Mouse (Mus musculus) heart, adult 2 months (tissue): ENCODE results near the gene Krtap10-10. TPM values are rescaled to one million over a fixed set of nuclear protein-coding genes. Genes with fewer than 3 reads are reported as not detected.

Experiments
- DNase-seq, 2 experiments: peaks; one replicate each; pipeline ENCODE4 v3.0.0; 2021
- H3K27ac ChIP-seq: fragments of 200-600 bp; 2 replicates; pipeline ENCODE4 v1.8.1; 2022
- H3K27me3 ChIP-seq: fragments of 200-500 bp; 2 replicates; pipeline ENCODE4 v1.6.1; 2012; ENCODE audit warnings: mild to moderate bottlenecking, low read length, inconsistent platforms, mixed read lengths; ENCODE audit not compliant: control insufficient read depth, insufficient read depth
- H3K36me3 ChIP-seq: fragments of 200-500 bp; 2 replicates; pipeline ENCODE4 v1.6.1; 2012; ENCODE audit warnings: low read length, inconsistent platforms; ENCODE audit not compliant: control insufficient read depth, insufficient read depth
- H3K4me1 ChIP-seq: fragments of 200-500 bp; 2 replicates; pipeline ENCODE4 v1.6.1; 2011; ENCODE audit warnings: low read length; ENCODE audit not compliant: control insufficient read depth, insufficient read depth
- H3K4me3 ChIP-seq: fragments of 200-600 bp; 2 replicates; pipeline ENCODE4 v1.8.1; 2022
- H3K79me2 ChIP-seq: fragments of 200-500 bp; replicated peaks from 2 replicates; pipeline ENCODE4 v1.6.1; 2012; ENCODE audit warnings: mild to moderate bottlenecking, inconsistent platforms, low read length, moderate library complexity, mixed read lengths; ENCODE audit not compliant: control insufficient read depth, insufficient read depth
- H3K9ac ChIP-seq: fragments of 200-500 bp; 2 replicates; pipeline ENCODE4 v1.6.1; 2012; ENCODE audit warnings: low read depth, mild to moderate bottlenecking, control low read depth, inconsistent platforms, low read length, mixed read lengths
- CTCF ChIP-seq: fragments of 200-600 bp; IDR thresholded peaks from 2 replicates; pipeline ENCODE4 v1.8.1; 2022; ENCODE audit warnings: antibody characterized with exemption, mild to moderate bottlenecking, moderate library complexity
- EP300 ChIP-seq: fragments of 200-500 bp; IDR thresholded peaks from 2 replicates; pipeline ENCODE4 v1.6.1; 2011; ENCODE audit warnings: low read depth, low read length, control low read depth; ENCODE audit not compliant: insufficient read depth
- POLR2A ChIP-seq: fragments of 200-500 bp; IDR thresholded peaks from 2 replicates; pipeline ENCODE4 v1.6.1; 2011; ENCODE audit warnings: mild to moderate bottlenecking, low read depth, low read length, control low read depth; ENCODE audit not compliant: insufficient read depth
- WGBS: fragments of 180-500 bp; shearing (Covaris S2); methylation state at CpG from one replicate; pipeline ENCODE4 v1.1.7; 2018; 5-methylcytosine and 5-hydroxymethylcytosine counted together
- intact Hi-C: fragments of 180-260 bp; cut with DNase I; formaldehyde crosslinking; loops from one replicate; pipeline ENCODE4 v1.15.1; 2025
- polyA plus RNA-seq: library from polyadenylated mRNA; depleted of rRNA; stranded (reverse); fragments of >200 nt; gene quantifications from 2 replicates; pipeline ENCODE4 v1.2.3, GENCODE M21; 2012
- total RNA-seq, 2 experiments: library from RNA; stranded (reverse); gene quantifications; 2 replicates each; pipeline ENCODE4 v1.2.3; 2021

The Krtap10-10 gene
- total and polyA plus RNA-seq, 3 experiments: not detected

DNA sequence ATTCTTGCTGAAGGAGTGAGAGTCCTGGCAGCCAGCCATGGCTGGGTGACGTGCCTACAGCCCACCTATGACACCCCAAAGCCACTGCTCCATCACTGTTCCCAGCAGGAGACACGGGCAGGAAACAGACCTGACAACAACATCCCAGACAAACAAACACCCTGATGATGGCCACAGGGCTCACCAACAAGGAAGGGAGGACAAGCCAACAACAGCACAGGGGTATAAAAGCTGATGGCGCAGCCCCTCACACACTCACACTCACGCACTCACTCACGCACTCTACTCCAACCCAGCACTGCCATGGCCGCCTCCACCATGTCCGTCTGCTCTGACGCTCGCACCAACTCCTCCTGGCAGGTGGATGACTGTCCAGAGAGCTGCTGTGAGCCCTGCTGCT lies 16.8 kb downstream of the Krtap10-10 start, which contains the start of gene Gm10318:
Gm10318 (plus strand) TSS at position 301 of the 400 bp plus-strand sequence.
- no peak within 1 kb of the TSS for H3K27ac ChIP-seq
- intact Hi-C loops: no loop called here
- no peaks in the 10 kb centered on the region for H3K79me2 ChIP-seq
- H3K36me3 ChIP-seq: no peaks in the 10 kb centered on the region
- H3K4me3 ChIP-seq: no peak within 1 kb of the TSS
- H3K27me3 ChIP-seq: no peaks in the 10 kb centered on the region; the same call in 1 of the 2 replicates
- H3K4me1 ChIP-seq: no peaks in the 10 kb centered on the region
- TF ChIP-seq EP300: no peak
- no peak for DNase-seq
- H3K9ac ChIP-seq: no peak within 1 kb of the TSS
- 59% methylated on average over 9 of the region's 9 CpGs for WGBS

DNA sequence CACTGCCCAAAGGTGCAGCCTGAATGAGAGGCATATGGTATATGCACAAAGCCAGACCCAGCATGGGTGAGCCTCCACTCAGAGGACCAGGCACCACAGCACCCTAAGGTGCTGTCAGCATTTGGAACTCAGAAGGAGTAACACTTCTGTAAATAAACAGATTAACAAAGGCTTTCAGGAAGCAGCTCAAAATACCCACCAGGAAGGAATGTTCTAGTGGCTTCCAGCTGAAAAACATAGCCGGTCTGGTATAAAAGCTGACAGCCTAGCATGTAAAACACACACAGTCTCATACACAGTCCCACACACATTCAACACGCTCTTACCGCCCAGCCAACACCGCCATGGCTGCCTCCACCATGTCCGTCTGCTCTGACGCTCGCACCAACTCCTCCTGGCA lies 25.9 kb downstream of the Krtap10-10 start, which contains the start of gene Gm3285:
Gm3285 (plus strand) TSS at position 301 of the 400 bp plus-strand sequence.
- no peaks in the 10 kb centered on the region for H3K79me2 ChIP-seq
- H3K27me3 ChIP-seq: no peaks in the 10 kb centered on the region
- H3K4me1 ChIP-seq: no peaks in the 10 kb centered on the region
- H3K4me3 ChIP-seq: no peak within 1 kb of the TSS
- no peak for DNase-seq
- intact Hi-C loops: no loop called here
- no peak within 1 kb of the TSS for H3K27ac ChIP-seq
- H3K9ac ChIP-seq: no peak within 1 kb of the TSS
- TF ChIP-seq POLR2A (no peak), CTCF (no peak), EP300 (no peak)
- no peaks in the 10 kb centered on the region for H3K36me3 ChIP-seq
- 55% methylated on average over 7 of the region's 7 CpGs for WGBS

DNA sequence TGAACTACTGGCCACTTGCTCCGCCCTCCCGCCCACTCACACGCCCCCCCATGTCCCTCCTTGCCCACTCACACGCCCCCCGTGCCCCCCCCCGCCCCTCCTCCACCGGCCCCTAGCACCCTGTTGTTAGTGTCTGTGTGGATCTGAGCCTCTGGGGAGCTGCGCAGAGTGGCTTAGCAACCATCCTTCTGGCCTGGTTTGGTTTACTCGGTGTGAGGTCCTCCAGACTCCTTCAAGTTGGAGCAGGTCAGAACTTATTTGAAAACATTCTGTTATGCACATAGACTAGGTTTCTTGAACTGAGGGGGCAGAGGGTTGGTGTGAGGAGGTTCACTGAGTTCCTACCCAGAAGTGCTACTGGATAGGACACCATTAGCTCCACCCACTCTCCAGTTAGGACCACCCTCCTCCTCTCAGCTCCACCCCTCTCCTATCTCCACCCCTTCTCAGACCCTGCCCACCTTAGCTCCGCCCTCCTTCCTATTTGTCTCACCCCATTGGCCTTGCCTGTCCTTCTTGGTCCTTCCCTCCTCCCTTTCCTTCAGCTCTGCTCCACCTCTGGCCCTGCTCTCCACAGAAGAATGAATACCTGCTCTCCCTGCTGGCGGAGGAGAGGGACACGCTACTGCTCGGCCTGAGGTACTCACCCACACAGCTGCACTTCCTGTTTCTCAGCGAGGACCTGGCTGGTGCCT lies 28.5 kb downstream of the Krtap10-10 start:
- DNase-seq: peak in 1 of 2 experiments; percentile 10
- H3K27ac ChIP-seq: no peak overlapping the region
- no peaks in the 10 kb centered on the region for H3K79me2 ChIP-seq
- intact Hi-C loops: no loop called here
- no peaks in the 10 kb centered on the region for H3K27me3 ChIP-seq
- 33% methylated on average over 14 of the region's 14 CpGs for WGBS
- no peaks in the 10 kb centered on the region for H3K36me3 ChIP-seq
- H3K4me1 ChIP-seq: no peaks in the 10 kb centered on the region
- TF ChIP-seq POLR2A: no peak
- no peak for TF ChIP-seq EP300
- no peak for TF ChIP-seq CTCF
- H3K9ac ChIP-seq: no peak overlapping the region
- no peak overlapping the region for H3K4me3 ChIP-seq

DNA sequence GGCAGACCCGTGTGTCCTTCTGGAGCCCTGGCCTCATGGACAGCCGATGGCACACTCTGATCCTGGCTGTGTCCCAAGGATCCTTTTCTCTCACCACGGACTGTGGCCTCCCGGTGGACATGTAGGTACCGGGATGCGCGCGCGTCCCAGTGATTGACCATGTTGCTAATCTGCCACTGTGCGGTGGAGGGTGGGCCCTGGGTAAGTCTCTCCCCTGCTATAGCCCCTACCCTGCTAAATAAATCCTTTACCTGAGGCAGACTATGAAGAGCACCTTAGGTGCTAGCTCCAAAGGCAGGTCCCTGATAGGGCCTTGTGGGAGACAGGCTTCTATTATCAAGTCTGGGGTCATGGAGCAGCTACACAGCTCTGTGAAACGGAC lies 29.0 kb downstream of the Krtap10-10 start:
- Histone ChIP-seq H3K79me2 (no peaks in the 10 kb centered on the region), H3K4me1 (no peaks in the 10 kb centered on the region), H3K27me3 (no peaks in the 10 kb centered on the region), H3K27ac (no peak overlapping the region), H3K4me3 (no peak overlapping the region), H3K9ac (no peak overlapping the region), H3K36me3 (no peaks in the 10 kb centered on the region)
- 32% methylated on average over 11 of the region's 11 CpGs for WGBS
- no peak for DNase-seq
- TF ChIP-seq POLR2A: no peak
- TF ChIP-seq EP300: no peak
- no peak for TF ChIP-seq CTCF
- intact Hi-C loops: no loop called here

DNA sequence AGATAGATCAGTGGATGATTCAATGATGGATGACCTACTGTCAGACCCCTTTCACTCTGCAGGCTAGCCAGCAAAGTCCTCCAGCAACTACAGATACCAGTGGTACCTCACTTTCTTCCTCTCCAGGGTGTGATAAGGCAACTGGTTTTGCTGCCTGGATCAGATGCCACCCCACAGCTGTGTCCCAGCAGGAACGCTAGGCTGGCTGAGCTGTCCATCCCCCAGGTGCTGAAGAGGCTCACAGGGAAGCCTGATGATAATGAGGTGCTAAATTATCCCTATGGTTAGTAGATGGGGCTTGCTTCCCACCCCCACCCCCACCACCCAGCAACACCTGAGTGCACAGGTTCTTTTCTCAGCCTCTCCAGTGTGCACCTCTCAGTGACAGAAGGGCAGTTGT lies 31.8 kb downstream of the Krtap10-10 start:
- intact Hi-C loops: no loop called here
- Histone ChIP-seq H3K79me2 (no peaks in the 10 kb centered on the region), H3K4me1 (no peaks in the 10 kb centered on the region), H3K36me3 (no peaks in the 10 kb centered on the region), H3K27ac (no peak overlapping the region), H3K9ac (no peak overlapping the region), H3K4me3 (no peak overlapping the region), H3K27me3 (no peaks in the 10 kb centered on the region)
- WGBS: 0% methylated on average over 1 of the region's 1 CpGs
- TF ChIP-seq CTCF: no peak
- TF ChIP-seq POLR2A: no peak
- no peak for TF ChIP-seq EP300
- no peak for DNase-seq

DNA sequence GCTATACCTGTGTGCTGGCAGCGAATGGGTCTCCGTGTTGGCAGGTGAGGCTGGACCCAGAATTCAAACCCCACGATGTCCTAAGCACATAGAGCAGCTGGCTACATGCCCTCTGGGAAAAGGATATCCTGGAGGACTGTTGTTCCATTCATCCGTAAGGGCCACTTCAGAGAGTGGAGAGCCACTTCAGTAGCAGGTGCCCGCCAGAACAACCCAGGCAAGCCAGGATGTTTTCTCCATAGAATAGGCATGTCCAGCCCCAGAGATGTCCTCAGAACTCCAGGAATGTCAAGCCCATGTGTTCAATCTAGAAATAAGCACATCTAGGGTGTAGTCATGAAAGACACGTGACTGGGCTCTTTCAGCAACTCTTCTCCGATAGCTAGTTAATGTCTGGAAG lies 33.9 kb downstream of the Krtap10-10 start:
- WGBS: 73% methylated on average over 7 of the region's 7 CpGs
- no peak overlapping the region for H3K4me3 ChIP-seq
- H3K36me3 ChIP-seq: no peaks in the 10 kb centered on the region
- no peak overlapping the region for H3K27ac ChIP-seq
- intact Hi-C loops: no loop called here
- TF ChIP-seq CTCF (no peak), EP300 (no peak), POLR2A (no peak)
- no peaks in the 10 kb centered on the region for H3K79me2 ChIP-seq
- H3K9ac ChIP-seq: no peak overlapping the region
- H3K4me1 ChIP-seq: no peaks in the 10 kb centered on the region
- no peaks in the 10 kb centered on the region for H3K27me3 ChIP-seq
- DNase-seq: no peak
